Mouse (Mus musculus) E14TG2a.4 (cell line): ENCODE measurements around the gene Timm8a2.

Experiments used
- CTCF ChIP-seq: conservative IDR thresholded peaks from 2 replicates; pipeline ENCODE4 v1.5.1; 2014; ENCODE audit warnings: low read length
- POU5F1 ChIP-seq: IDR thresholded peaks from 2 replicates; pipeline ENCODE4 v1.6.1; 2014; ENCODE audit warnings: low read length, borderline replicate concordance

- TF ChIP-seq CTCF = no peak
- TF ChIP-seq POU5F1 = no peak
Measured at GRCm38 (mm10) chr14:122069948-122070347, 35.5 kb downstream of the Timm8a2 start.
